Comparison of ENCODE assay signal across 11 mouse cellular contexts in the genomic region with DNA sequence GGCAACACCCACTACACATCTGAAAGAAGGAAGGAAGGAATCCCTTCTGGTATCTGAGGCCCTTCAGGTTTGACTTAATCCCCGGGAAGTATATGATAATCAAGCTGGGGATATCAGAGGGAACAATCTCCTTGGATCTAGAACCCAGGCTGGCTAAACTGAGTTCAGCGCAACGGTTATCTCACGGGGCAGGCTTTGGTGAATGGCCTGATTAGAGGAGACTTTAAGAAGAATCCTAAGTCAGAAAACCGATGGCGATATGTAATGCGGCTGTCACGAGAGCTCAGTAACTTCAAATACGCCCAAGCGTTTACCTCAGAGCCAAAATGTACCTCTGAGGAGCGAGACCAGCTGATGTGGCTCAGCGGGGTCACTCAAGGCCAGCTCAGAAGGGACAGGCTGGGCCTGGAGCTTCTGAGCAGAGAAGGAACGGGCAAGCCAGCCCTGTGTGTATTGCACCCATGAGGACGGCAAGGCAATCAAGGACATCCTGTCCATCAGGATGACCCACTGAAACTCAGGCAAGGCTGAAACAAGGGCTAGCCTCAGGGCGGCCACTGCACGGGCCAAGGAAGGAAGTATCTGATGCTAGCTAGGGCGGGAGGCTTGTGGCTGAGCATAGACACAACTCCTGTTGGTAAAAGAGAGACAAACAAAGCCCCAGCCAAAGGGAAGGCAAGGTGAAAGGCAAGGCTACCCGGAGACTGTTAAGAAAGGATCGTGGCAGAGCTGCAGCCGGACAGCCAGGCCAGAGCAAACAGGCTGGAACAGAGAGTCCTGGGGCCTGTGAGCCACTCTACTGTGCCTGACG. TPM values are rescaled to one million over a fixed set of nuclear protein-coding genes. Genes with fewer than 3 reads are reported as not detected.
DNase-seq lines count a peak whose midpoint lies in the region; ATAC-seq and TF ChIP-seq lines count a peak whose summit lies in the region.
"Had no signal": no experiment of that assay in that cellular context is flagged by ENCODE, and none has a peak within 500 bp of the region (broad histone marks: within the 10 kb centered on the region; RNA-seq: fewer than 3 reads in every experiment).

No protein-coding gene starts in this region.

- WGBS in embryonic facial prominence, embryonic 10.5 days = 85% methylated on average over 21 of the region's 21 CpGs
- WGBS in heart, embryonic 15.5 days = 83% methylated on average over 21 of the region's 21 CpGs

- no peaks in the 10 kb centered on the region for H3K27me3 ChIP-seq in E14TG2a.4 (ENCODE audit: insufficient read depth, low read length)
- no peaks in the 10 kb centered on the region for H3K27me3 ChIP-seq in embryonic facial prominence, embryonic 10.5 days (replicated peaks; ENCODE audit: low read depth, poor library complexity, severe bottlenecking)
- no peaks in the 10 kb centered on the region for H3K27me3 ChIP-seq in heart, embryonic 15.5 days

- 0 out of 2 replicates have a peak overlapping the region, but pooled peaks have one; percentile 20 for H3K27ac ChIP-seq in embryonic facial prominence, embryonic 10.5 days (replicated peaks)
- peak overlapping the region; percentile 64 for H3K27ac ChIP-seq in heart, embryonic 15.5 days
- H3K27ac ChIP-seq: forebrain, embryonic 12.5 days; limb, embryonic 12.5 days; midbrain, embryonic 12.5 days had no signal

- H3K4me2 ChIP-seq in heart, embryonic 15.5 days = peak overlapping the region; percentile 33
- H3K4me2 ChIP-seq: forebrain, embryonic 12.5 days; limb, embryonic 12.5 days; midbrain, embryonic 12.5 days had no signal

- peaks cover 87% of the 10 kb centered on the region for H3K4me1 ChIP-seq in E14TG2a.4 (replicated peaks; ENCODE audit: low read depth, low read length)
- H3K4me1 ChIP-seq in embryonic facial prominence, embryonic 10.5 days = peaks cover 23% of the 10 kb centered on the region
- peaks cover 48% of the 10 kb centered on the region for H3K4me1 ChIP-seq in heart, embryonic 15.5 days (replicated peaks)

- TF ChIP-seq CTCF in E14TG2a.4 (conservative IDR thresholded peaks at IDR 0.05; ENCODE audit: low read length) = no peak

- no peak overlapping the region for H3K9ac ChIP-seq in heart, embryonic 15.5 days
- H3K9ac ChIP-seq: forebrain, embryonic 12.5 days; limb, embryonic 12.5 days; midbrain, embryonic 12.5 days had no signal

- H3K9me3 ChIP-seq in E14TG2a.4 (ENCODE audit: low read length) = no peaks in the 10 kb centered on the region
- H3K9me3 ChIP-seq in embryonic facial prominence, embryonic 10.5 days = no peaks in the 10 kb centered on the region
- H3K9me3 ChIP-seq in heart, embryonic 15.5 days (replicated peaks) = no peaks in the 10 kb centered on the region
- H3K9me3 ChIP-seq: forebrain, embryonic 12.5 days; limb, embryonic 12.5 days; midbrain, embryonic 12.5 days had no signal

- H3K4me3 ChIP-seq in E14TG2a.4 (replicated peaks; ENCODE audit: low read length) = peak overlapping the region; percentile 64
- H3K4me3 ChIP-seq in embryonic facial prominence, embryonic 10.5 days = no peak overlapping the region
- H3K4me3 ChIP-seq in heart, embryonic 15.5 days = no peak overlapping the region
- H3K4me3 ChIP-seq: forebrain, embryonic 12.5 days; limb, embryonic 12.5 days; midbrain, embryonic 12.5 days had no signal

- H3K36me3 ChIP-seq in E14TG2a.4 (ENCODE audit: insufficient read depth, low read length) = peaks cover 22% of the 10 kb centered on the region
- no peaks in the 10 kb centered on the region for H3K36me3 ChIP-seq in embryonic facial prominence, embryonic 10.5 days (replicated peaks)
- no peaks in the 10 kb centered on the region for H3K36me3 ChIP-seq in heart, embryonic 15.5 days
- H3K36me3 ChIP-seq: forebrain, embryonic 12.5 days; limb, embryonic 12.5 days; midbrain, embryonic 12.5 days had no signal

- DNase-seq in gastrocnemius, adult 18-20 months (ENCODE audit: low spot score) = peak; percentile 56
- DNase-seq in gastrocnemius, postnatal 4 days (ENCODE audit: low spot score in 2 of 2) = no peak
- DNase-seq in embryonic facial prominence, embryonic 10.5 days (ENCODE audit: low spot score) = no peak
- DNase-seq in layer of hippocampus, postnatal 36 days = no peak
- DNase-seq in kidney, postnatal 10 days = no peak
- no peak for DNase-seq in thymus, adult 18-20 months

- no peak for ATAC-seq in heart, embryonic 15.5 days (replicated peaks; ENCODE audit: insufficient number of reproducible peaks, insufficient read depth, low FRiP score, low read depth)

RNA-seq across cellular contexts. Expression of a gene that starts 6.1 kb away (rescaled TPM):
- 10 to 100 TPM in 1 of 2 experiments, 1 to 10 TPM in 1; 9.5 to 11.3 TPM for total RNA-seq in gastrocnemius, adult 18-20 months (2021)
- total RNA-seq in gastrocnemius, postnatal 4 days (2021) = 10 to 100 TPM; 13.5 to 14.3 TPM
- polyA plus RNA-seq in embryonic facial prominence, embryonic 10.5 days (2016; fragmentation: Nextera tagmentation; extraction: Ambion mirVana) = 12.3 and 13.5 TPM in 2 replicates
- polyA plus RNA-seq in heart, embryonic 15.5 days (2015; fragmentation: Nextera tagmentation; extraction: Ambion mirVana) = 7.6 and 9.0 TPM in 2 replicates
- total RNA-seq in layer of hippocampus, postnatal 36 days (2021) = 1 to 10 TPM; 5.5 to 5.6 TPM
